25 mouse cellular contexts compared by ENCODE assay signal in genomic region chr2:6618450-6618849, GRCm38 (mm10).
"Had no signal": no experiment of that assay in that cellular context is flagged by ENCODE, and none has a peak within 500 bp of the region (broad histone marks: within the 10 kb centered on the region; RNA-seq: fewer than 3 reads in every experiment).

No protein-coding gene starts in this region.

- H3K27me3 ChIP-seq: heart, embryonic 12.5 days; hindbrain, embryonic 12.5 days; intestine, embryonic 15.5 days; limb, embryonic 13.5 days; limb, embryonic 15.5 days; liver, embryonic 12.5 days had no signal

- H3K4me3 ChIP-seq: heart, embryonic 10.5 days; heart, embryonic 12.5 days; hindbrain, embryonic 10.5 days; hindbrain, embryonic 12.5 days; intestine, embryonic 15.5 days; limb, embryonic 13.5 days; limb, embryonic 15.5 days; liver, embryonic 12.5 days had no signal

- H3K4me2 ChIP-seq: heart, embryonic 12.5 days; hindbrain, embryonic 12.5 days; hindbrain, embryonic 14.5 days; intestine, embryonic 15.5 days; limb, embryonic 13.5 days; limb, embryonic 15.5 days; liver, embryonic 12.5 days had no signal

- DNase-seq: gastrocnemius, postnatal 14 days; gastrocnemius, postnatal 36 days; heart, adult 18-20 months; heart, postnatal 10 days; heart, postnatal 4 days; kidney, adult 18-20 months; kidney, adult 8-10 months; kidney, postnatal 10 days; kidney, postnatal 25 days; kidney, postnatal 4 days; layer of hippocampus, adult 9-11 months; left cerebral cortex, postnatal 4 days had no signal

- H3K9ac ChIP-seq: heart, embryonic 12.5 days; hindbrain, embryonic 12.5 days; hindbrain, embryonic 14.5 days; intestine, embryonic 15.5 days; limb, embryonic 13.5 days; limb, embryonic 15.5 days; liver, embryonic 12.5 days; liver, embryonic 14.5 days had no signal

- H3K36me3 ChIP-seq: heart, embryonic 10.5 days; intestine, embryonic 15.5 days; limb, embryonic 13.5 days; limb, embryonic 15.5 days; liver, embryonic 12.5 days had no signal

- H3K27ac ChIP-seq: heart, embryonic 10.5 days; hindbrain, embryonic 10.5 days; hindbrain, embryonic 12.5 days; hindbrain, embryonic 14.5 days; intestine, embryonic 15.5 days; limb, embryonic 13.5 days; limb, embryonic 15.5 days; liver, embryonic 12.5 days; liver, embryonic 14.5 days had no signal

- H3K9me3 ChIP-seq: heart, embryonic 10.5 days; heart, embryonic 12.5 days; hindbrain, embryonic 10.5 days; hindbrain, embryonic 12.5 days; intestine, embryonic 15.5 days; limb, embryonic 13.5 days; limb, embryonic 15.5 days; liver, embryonic 12.5 days had no signal

- H3K4me1 ChIP-seq: heart, embryonic 10.5 days; heart, embryonic 12.5 days; hindbrain, embryonic 12.5 days; intestine, embryonic 15.5 days; limb, embryonic 13.5 days; limb, embryonic 15.5 days; liver, embryonic 12.5 days had no signal

- ATAC-seq: hindbrain, embryonic 16.5 days; inflammation-experienced regulatory T-cells, adult 6 months; intestine, embryonic 15.5 days; intestine, postnatal 0 days; liver, embryonic 12.5 days had no signal
